In the genomic region with DNA sequence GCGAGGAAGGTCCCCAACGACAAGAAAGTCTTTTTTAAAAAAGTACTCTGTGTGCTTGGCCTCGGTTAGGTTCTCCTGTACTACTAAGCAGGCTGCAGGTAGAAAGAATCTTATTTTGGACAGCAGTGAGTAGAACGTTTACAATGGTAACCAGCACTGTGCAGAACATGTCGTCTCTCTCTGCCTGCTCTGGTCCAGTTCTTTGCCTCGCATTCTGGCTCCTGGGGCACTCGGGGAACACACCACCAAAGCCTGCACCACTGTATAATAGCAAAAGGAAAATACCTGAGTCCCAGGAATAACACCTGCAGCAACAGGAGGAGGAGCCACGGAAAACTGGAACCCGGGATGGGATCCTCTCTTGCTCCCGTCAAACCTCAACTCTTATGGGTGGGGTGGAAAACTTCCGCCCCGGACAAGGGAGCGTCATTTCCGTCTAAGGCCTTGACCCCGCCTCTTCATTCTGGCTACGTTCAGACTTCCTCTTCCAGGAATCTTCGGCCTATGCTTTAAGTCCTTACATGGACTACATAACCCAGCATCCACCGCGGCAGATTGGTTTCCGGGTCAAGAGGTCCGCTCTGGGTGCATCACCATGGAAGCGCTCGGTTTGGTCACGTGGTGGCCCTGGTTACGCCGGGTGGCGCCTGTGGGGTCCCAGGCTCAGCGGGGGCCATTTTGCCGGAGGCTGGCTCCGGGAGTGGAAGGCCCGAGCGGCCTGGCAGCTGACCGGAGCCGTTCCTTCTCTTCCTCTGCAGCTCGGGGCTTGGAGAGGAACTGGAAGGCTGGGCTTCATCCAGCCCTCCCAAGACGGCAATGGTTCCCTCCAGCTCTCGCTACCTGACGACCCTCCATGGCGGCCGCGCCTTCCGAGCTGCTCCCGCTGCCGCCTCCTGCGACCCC, we compare ENCODE assay signal across 1 mouse cellular context.
TF ChIP-seq lines count a peak whose summit lies in the region.

A gene (minus strand): TSS at position 411 of the 903 bp plus-strand sequence.
A gene (plus strand): TSS at position 681 of the 903 bp plus-strand sequence.

TF ChIP-seq in MEL, 35 proteins besides CTCF, POLR2A, EP300 and RAD21 (continued from another document):
- TF ChIP-seq GABPA (IDR thresholded peaks at IDR 0.05; ENCODE audit: low read depth, low read length) (peak; percentile 54; the same call in 1 of the 2 replicates), MEF2A (IDR thresholded peaks at IDR 0.05; ENCODE audit: extremely low read depth, insufficient replicate concordance, low read depth, low read length, poor library complexity, severe bottlenecking) (peak; percentile 59; the same call in 1 of the 2 replicates), SIN3A (IDR thresholded peaks at IDR 0.05; ENCODE audit: low read length) (peak; percentile 99), ELF1 (IDR thresholded peaks at IDR 0.05; ENCODE audit: low read depth, low read length) (peak; percentile 95), MYC (IDR thresholded peaks at IDR 0.05; ENCODE audit: low read depth, low read length) (peak; percentile 77; the same call in 1 of the 2 replicates), GATA1 (IDR thresholded peaks at IDR 0.05; ENCODE audit: low read depth, low read length) (no peak), MAZ (IDR thresholded peaks at IDR 0.05; ENCODE audit: low read depth, low read length) (peak; percentile 77; the same call in 1 of the 2 replicates), UBTF (IDR thresholded peaks at IDR 0.05; ENCODE audit: borderline replicate concordance, insufficient read depth, low read depth, low read length) (no peak), POLR2AphosphoS5 (IDR thresholded peaks at IDR 0.05; ENCODE audit: borderline replicate concordance, low read depth, low read length) (no peak), TAL1 (IDR thresholded peaks at IDR 0.05; ENCODE audit: low read length) (no peak), SMC3 (IDR thresholded peaks at IDR 0.05; ENCODE audit: low read depth, low read length) (no peak), MXI1 (IDR thresholded peaks at IDR 0.05; ENCODE audit: low read depth, low read length) (peak; percentile 97), CHD2 (IDR thresholded peaks at IDR 0.05; ENCODE audit: low read length) (peak; percentile 89), NRF1 (IDR thresholded peaks at IDR 0.05; ENCODE audit: insufficient read depth, low read depth, low read length, poor library complexity, severe bottlenecking) (peak; percentile 47; the same call in 1 of the 2 replicates), E2F4 (IDR thresholded peaks at IDR 0.05; ENCODE audit: borderline replicate concordance, low read depth, low read length) (no peak), TCF12 (IDR thresholded peaks at IDR 0.05; ENCODE audit: low read depth, low read length) (peak; percentile 72), ZMIZ1 (IDR thresholded peaks at IDR 0.05; ENCODE audit: low read depth, low read length) (peak; percentile 89; the same call in 1 of the 2 replicates), KAT2A (conservative IDR thresholded peaks at IDR 0.05; ENCODE audit: low read depth, low read length) (peak; percentile 100), MYB (IDR thresholded peaks at IDR 0.05; ENCODE audit: low read depth, low read length) (no peak), CHD1 (IDR thresholded peaks at IDR 0.05; ENCODE audit: low read depth, low read length) (no peak; the same call in 1 of the 2 replicates), NELFE (IDR thresholded peaks at IDR 0.05; ENCODE audit: low read depth, low read length) (peak; percentile 94), USF1 (IDR thresholded peaks at IDR 0.05; ENCODE audit: low read depth, low read length) (peak; percentile 100), JUND (IDR thresholded peaks at IDR 0.05; ENCODE audit: low read depth, low read length) (no peak)
